Mouse (Mus musculus): ENCODE data around the gene Tfb2m. TPM values are rescaled to one million over a fixed set of nuclear protein-coding genes. Genes with fewer than 3 reads are reported as not detected.
A peak's percentile ranks its signal among the peaks of the same experiment; 100 is the strongest.

Tfb2m gene
- polyA plus RNA-seq, 1 experiment from 2014 or later: 7.7 TPM

DNA sequence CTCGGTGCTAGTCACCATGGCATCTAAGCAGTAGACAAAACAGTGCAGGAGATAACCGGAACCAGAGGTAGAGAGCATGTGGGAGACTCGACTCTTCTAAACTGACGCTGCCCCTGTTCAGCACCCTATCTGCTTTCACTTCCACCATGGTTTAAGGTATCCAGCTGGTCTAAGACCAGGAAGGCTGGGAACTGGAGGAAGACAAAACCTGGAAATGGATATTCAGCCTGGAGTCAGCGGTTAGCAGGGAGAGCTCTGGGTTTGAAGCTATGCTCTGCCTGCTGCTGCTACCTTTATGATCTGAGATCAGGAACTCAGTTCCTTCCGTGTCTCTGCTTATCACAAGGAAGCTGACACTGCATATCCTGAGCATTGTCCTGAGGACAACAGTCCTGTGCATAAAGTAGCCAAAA lies 36.0 kb upstream of the Tfb2m start:
- peaks cover 21% of the 10 kb centered on the region for H3K4me1 ChIP-seq (ENCODE audit: control insufficient read depth, low read depth, low read length)
- 21% methylated on average over 6 of the region's 6 CpGs for whole genome bisulfite sequencing (ENCODE audit: insufficient replicate concordance)

DNA sequence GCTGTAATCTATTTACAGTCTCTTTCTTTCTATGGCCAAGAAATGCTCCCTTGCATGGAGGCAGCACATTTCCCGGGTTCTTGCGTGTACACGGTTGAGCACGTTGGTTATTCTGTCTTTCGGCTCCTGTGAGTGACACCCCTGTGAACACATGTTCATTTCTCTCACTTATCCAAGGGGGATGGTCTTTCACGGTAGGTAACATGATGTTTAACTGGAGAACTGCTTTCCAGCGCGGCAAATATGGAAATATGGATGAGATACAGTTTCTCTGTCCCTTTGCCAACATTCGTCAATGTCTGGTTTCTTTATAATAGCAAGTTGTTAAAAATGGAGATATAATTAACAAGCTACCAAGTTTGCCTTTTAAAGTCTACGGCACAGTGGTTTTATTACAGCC lies 35.4 kb upstream of the Tfb2m start:
- H3K4me1 ChIP-seq (ENCODE audit: control insufficient read depth, low read depth, low read length): peaks cover 21% of the 10 kb centered on the region
- H3K4me2 ChIP-seq (ENCODE audit: low read depth, low read length): no peak overlapping the region
- H3K9ac ChIP-seq (ENCODE audit: low read depth, low read length): no peak overlapping the region
- no peaks in the 10 kb centered on the region for H3K9me3 ChIP-seq (replicated peaks; ENCODE audit: control insufficient read depth, low read length)
- no peaks in the 10 kb centered on the region for H3K27me3 ChIP-seq (ENCODE audit: control insufficient read depth, insufficient read depth, low read depth, low read length)
- no peak overlapping the region for H3K27ac ChIP-seq (ENCODE audit: low read length)
- WGBS (ENCODE audit: insufficient replicate concordance): 79% methylated on average over 10 of the region's 10 CpGs
- no peak for ATAC-seq (ENCODE audit: low read depth)
- no peaks in the 10 kb centered on the region for H3K36me3 ChIP-seq (ENCODE audit: control insufficient read depth, insufficient read depth)
- H3K4me3 ChIP-seq (ENCODE audit: low read depth, low read length): no peak overlapping the region

More for the DNA sequence above, 36.0 kb upstream of the Tfb2m start:
- no peaks in the 10 kb centered on the region for H3K36me3 ChIP-seq (ENCODE audit: control insufficient read depth, insufficient read depth)
- no peaks in the 10 kb centered on the region for H3K9me3 ChIP-seq (replicated peaks; ENCODE audit: control insufficient read depth, low read length)
- H3K27me3 ChIP-seq (ENCODE audit: control insufficient read depth, insufficient read depth, low read depth, low read length): no peaks in the 10 kb centered on the region
- H3K4me2 ChIP-seq (ENCODE audit: low read depth, low read length): no peak overlapping the region; the same call in 1 of the 2 replicates
- H3K9ac ChIP-seq (ENCODE audit: low read depth, low read length): no peak overlapping the region
- H3K4me3 ChIP-seq (ENCODE audit: low read depth, low read length): no peak overlapping the region
- ATAC-seq (ENCODE audit: low read depth): peak; percentile 35; the same call in 1 of the 2 replicates
- H3K27ac ChIP-seq (ENCODE audit: low read length): no peak overlapping the region

GRCm38 (mm10) chr1:179580200-179580599 lies 34.1 kb upstream of the Tfb2m start:
- H3K9ac ChIP-seq (ENCODE audit: low read depth, low read length): no peak overlapping the region
- 28% methylated on average over 8 of the region's 8 CpGs for WGBS (ENCODE audit: insufficient replicate concordance)
- H3K27me3 ChIP-seq (ENCODE audit: control insufficient read depth, insufficient read depth, low read depth, low read length): no peaks in the 10 kb centered on the region
- no peaks in the 10 kb centered on the region for H3K36me3 ChIP-seq (ENCODE audit: control insufficient read depth, insufficient read depth)
- H3K4me1 ChIP-seq (ENCODE audit: control insufficient read depth, low read depth, low read length): peaks cover 21% of the 10 kb centered on the region
- H3K27ac ChIP-seq (ENCODE audit: low read length): no peak overlapping the region
- ATAC-seq (ENCODE audit: low read depth): no peak
- no peak overlapping the region for H3K4me2 ChIP-seq (ENCODE audit: low read depth, low read length)
- no peaks in the 10 kb centered on the region for H3K9me3 ChIP-seq (replicated peaks; ENCODE audit: control insufficient read depth, low read length)
- no peak overlapping the region for H3K4me3 ChIP-seq (ENCODE audit: low read depth, low read length)

- Histone ChIP-seq H3K9me3 (replicated peaks; ENCODE audit: control insufficient read depth, low read length) (no peaks in the 10 kb centered on the region), H3K9ac (ENCODE audit: low read depth, low read length) (no peak overlapping the region), H3K36me3 (ENCODE audit: control insufficient read depth, insufficient read depth) (no peaks in the 10 kb centered on the region), H3K4me1 (ENCODE audit: control insufficient read depth, low read depth, low read length) (peaks cover 21% of the 10 kb centered on the region), H3K4me2 (ENCODE audit: low read depth, low read length) (no peak overlapping the region), H3K4me3 (ENCODE audit: low read depth, low read length) (no peak overlapping the region), H3K27ac (ENCODE audit: low read length) (no peak overlapping the region), H3K27me3 (ENCODE audit: control insufficient read depth, insufficient read depth, low read depth, low read length) (no peaks in the 10 kb centered on the region)
- ATAC-seq (ENCODE audit: low read depth): peak; percentile 48
- WGBS (ENCODE audit: insufficient replicate concordance): 28% methylated on average over 6 of the region's 6 CpGs
Observed at GRCm38 (mm10) chr1:179578625-179579024, 32.6 kb upstream of the Tfb2m start.

DNA sequence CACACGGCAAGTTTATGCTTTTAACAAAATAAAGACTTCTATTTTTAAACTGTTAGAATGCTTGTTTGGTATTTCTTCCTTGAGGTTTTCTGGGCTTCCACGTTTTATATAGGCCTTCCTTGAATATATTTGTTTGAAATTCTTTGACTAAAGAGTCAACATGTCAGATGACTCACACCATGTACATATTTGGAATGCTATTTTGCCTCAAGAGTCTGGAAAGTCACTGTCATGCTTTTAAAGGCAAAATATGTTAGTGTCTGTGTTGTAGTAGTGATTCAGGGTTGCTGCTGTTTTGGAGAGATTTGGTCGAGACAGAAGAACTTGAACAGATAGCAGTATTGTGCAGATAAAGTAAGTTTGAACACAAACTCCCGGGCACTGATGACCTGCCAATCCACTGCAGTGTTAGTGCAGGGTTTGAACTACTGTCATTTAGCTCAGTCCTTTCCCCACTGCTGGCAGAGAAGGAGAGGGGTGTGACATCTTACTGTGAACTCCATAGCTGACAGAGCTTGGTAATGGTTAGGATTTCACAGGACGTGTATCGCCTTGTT lies 27.7 kb upstream of the Tfb2m start:
- H3K4me3 ChIP-seq (ENCODE audit: low read depth, low read length): no peak overlapping the region
- no peak overlapping the region for H3K27ac ChIP-seq (ENCODE audit: low read length)
- no peaks in the 10 kb centered on the region for H3K27me3 ChIP-seq (ENCODE audit: control insufficient read depth, insufficient read depth, low read depth, low read length)
- H3K4me2 ChIP-seq (ENCODE audit: low read depth, low read length): no peak overlapping the region
- H3K4me1 ChIP-seq (ENCODE audit: control insufficient read depth, low read depth, low read length): peaks cover 15% of the 10 kb centered on the region
- no peak overlapping the region for H3K9ac ChIP-seq (ENCODE audit: low read depth, low read length)
- H3K9me3 ChIP-seq (replicated peaks; ENCODE audit: control insufficient read depth, low read length): no peaks in the 10 kb centered on the region
- no peaks in the 10 kb centered on the region for H3K36me3 ChIP-seq (ENCODE audit: control insufficient read depth, insufficient read depth)
- ATAC-seq (ENCODE audit: low read depth): no peak
- 55% methylated on average over 6 of the region's 6 CpGs for WGBS (ENCODE audit: insufficient replicate concordance)

- Histone ChIP-seq H3K36me3 (ENCODE audit: control insufficient read depth, insufficient read depth) (no peaks in the 10 kb centered on the region), H3K9me3 (replicated peaks; ENCODE audit: control insufficient read depth, low read length) (no peaks in the 10 kb centered on the region), H3K4me2 (ENCODE audit: low read depth, low read length) (no peak overlapping the region), H3K4me1 (ENCODE audit: control insufficient read depth, low read depth, low read length) (peaks cover 15% of the 10 kb centered on the region), H3K9ac (ENCODE audit: low read depth, low read length) (no peak overlapping the region), H3K27me3 (ENCODE audit: control insufficient read depth, insufficient read depth, low read depth, low read length) (no peaks in the 10 kb centered on the region), H3K4me3 (ENCODE audit: low read depth, low read length) (no peak overlapping the region), H3K27ac (ENCODE audit: low read length) (no peak overlapping the region)
- ATAC-seq (ENCODE audit: low read depth): no peak
- WGBS (ENCODE audit: insufficient replicate concordance): 64% methylated on average over 4 of the region's 4 CpGs
Observed at GRCm38 (mm10) chr1:179571686-179572085, 25.6 kb upstream of the Tfb2m start.

- no peaks in the 10 kb centered on the region for H3K36me3 ChIP-seq (ENCODE audit: control insufficient read depth, insufficient read depth)
- H3K9ac ChIP-seq (ENCODE audit: low read depth, low read length): no peak overlapping the region
- no peak for ATAC-seq (ENCODE audit: low read depth)
- no peak overlapping the region for H3K27ac ChIP-seq (ENCODE audit: low read length)
- WGBS (ENCODE audit: insufficient replicate concordance): 93% methylated on average over 1 of the region's 1 CpGs
- no peaks in the 10 kb centered on the region for H3K9me3 ChIP-seq (replicated peaks; ENCODE audit: control insufficient read depth, low read length)
- H3K4me1 ChIP-seq (ENCODE audit: control insufficient read depth, low read depth, low read length): peaks cover 15% of the 10 kb centered on the region
- H3K4me2 ChIP-seq (ENCODE audit: low read depth, low read length): no peak overlapping the region
- H3K27me3 ChIP-seq (ENCODE audit: control insufficient read depth, insufficient read depth, low read depth, low read length): no peaks in the 10 kb centered on the region
- no peak overlapping the region for H3K4me3 ChIP-seq (ENCODE audit: low read depth, low read length)
Observed at GRCm38 (mm10) chr1:179570482-179570881, 24.4 kb upstream of the Tfb2m start.

GRCm38 (mm10) chr1:179568690-179569398 lies 22.8 kb upstream of the Tfb2m start:
- peaks cover 15% of the 10 kb centered on the region for H3K4me1 ChIP-seq (ENCODE audit: control insufficient read depth, low read depth, low read length)

GRCm38 (mm10) chr1:179567558-179567957 lies 21.5 kb upstream of the Tfb2m start:
- Histone ChIP-seq H3K27ac (ENCODE audit: low read length) (no peak overlapping the region), H3K9me3 (replicated peaks; ENCODE audit: control insufficient read depth, low read length) (no peaks in the 10 kb centered on the region), H3K4me3 (ENCODE audit: low read depth, low read length) (no peak overlapping the region), H3K9ac (ENCODE audit: low read depth, low read length) (no peak overlapping the region), H3K4me1 (ENCODE audit: control insufficient read depth, low read depth, low read length) (peaks cover 15% of the 10 kb centered on the region), H3K4me2 (ENCODE audit: low read depth, low read length) (no peak overlapping the region), H3K36me3 (ENCODE audit: control insufficient read depth, insufficient read depth) (no peaks in the 10 kb centered on the region), H3K27me3 (ENCODE audit: control insufficient read depth, insufficient read depth, low read depth, low read length) (no peaks in the 10 kb centered on the region)
- WGBS (ENCODE audit: insufficient replicate concordance): 83% methylated on average over 7 of the region's 7 CpGs
- ATAC-seq (ENCODE audit: low read depth): no peak

More at GRCm38 (mm10) chr1:179568690-179569398, 22.8 kb upstream of the Tfb2m start:
- Histone ChIP-seq H3K9ac (ENCODE audit: low read depth, low read length) (no peak overlapping the region), H3K27me3 (ENCODE audit: control insufficient read depth, insufficient read depth, low read depth, low read length) (no peaks in the 10 kb centered on the region), H3K4me3 (ENCODE audit: low read depth, low read length) (no peak overlapping the region), H3K27ac (ENCODE audit: low read length) (no peak overlapping the region), H3K9me3 (replicated peaks; ENCODE audit: control insufficient read depth, low read length) (no peaks in the 10 kb centered on the region), H3K4me2 (ENCODE audit: low read depth, low read length) (no peak overlapping the region), H3K36me3 (ENCODE audit: control insufficient read depth, insufficient read depth) (no peaks in the 10 kb centered on the region)
- WGBS (ENCODE audit: insufficient replicate concordance): 35% methylated on average over 4 of the region's 4 CpGs
- peak; percentile 30; the same call in 1 of the 2 replicates for ATAC-seq (ENCODE audit: low read depth)
